In genomic region chr19:44800327-44800726, GRCm38 (mm10) we compare ENCODE assay signal across 27 mouse cellular contexts. TPM values are rescaled to one million over a fixed set of nuclear protein-coding genes. Genes with fewer than 3 reads are reported as not detected.
DNase-seq lines count a peak whose midpoint lies in the region; ATAC-seq lines count a peak whose summit lies in the region.
"Had no signal": no experiment of that assay in that cellular context is flagged by ENCODE, and none has a peak within 500 bp of the region (broad histone marks: within the 10 kb centered on the region; RNA-seq: fewer than 3 reads in every experiment).

No protein-coding gene starts in this region.

- H3K9ac ChIP-seq in kidney, embryonic 16.5 days (replicated peaks; ENCODE audit: low read length) = no peak overlapping the region
- H3K9ac ChIP-seq in neural tube, embryonic 11.5 days (ENCODE audit: low read length) = no peak overlapping the region
- H3K9ac ChIP-seq: forebrain, embryonic 15.5 days; heart, embryonic 12.5 days; liver, embryonic 12.5 days had no signal

- H3K27ac ChIP-seq in kidney, embryonic 16.5 days (ENCODE audit: low read length) = no peak overlapping the region
- 0 out of 2 replicates have a peak overlapping the region, but pooled peaks have one; percentile 17 for H3K27ac ChIP-seq in neural tube, embryonic 11.5 days (ENCODE audit: low read depth, low read length)
- H3K27ac ChIP-seq: forebrain, embryonic 15.5 days; hindbrain, postnatal 0 days; left cerebral cortex, adult 2 months; liver, embryonic 12.5 days had no signal

- no peaks in the 10 kb centered on the region for H3K27me3 ChIP-seq in kidney, embryonic 16.5 days (ENCODE audit: insufficient read depth, low read length)
- no peaks in the 10 kb centered on the region for H3K27me3 ChIP-seq in neural tube, embryonic 11.5 days (ENCODE audit: control insufficient read depth, insufficient read depth, low read length)
- H3K27me3 ChIP-seq: forebrain, embryonic 15.5 days had no signal

- ATAC-seq in kidney, embryonic 16.5 days (ENCODE audit: low FRiP score, low TSS enrichment) = peak; percentile 69
- no peak for ATAC-seq in neural tube, embryonic 11.5 days (ENCODE audit: insufficient read depth, low FRiP score, low TSS enrichment)
- ATAC-seq: forebrain, embryonic 15.5 days; hindbrain, postnatal 0 days; intestine, postnatal 0 days; liver, embryonic 12.5 days; midbrain, embryonic 16.5 days had no signal

- H3K36me3 ChIP-seq in kidney, embryonic 16.5 days (ENCODE audit: insufficient read depth, low read length) = peaks cover 21% of the 10 kb centered on the region; the same call in 1 of the 2 replicates
- no peaks in the 10 kb centered on the region for H3K36me3 ChIP-seq in neural tube, embryonic 11.5 days (ENCODE audit: control insufficient read depth, insufficient read depth, low read length)
- H3K36me3 ChIP-seq: forebrain, embryonic 15.5 days; heart, embryonic 12.5 days; liver, embryonic 12.5 days had no signal

- H3K4me1 ChIP-seq in kidney, embryonic 16.5 days (ENCODE audit: insufficient read depth, low read length) = peaks cover 53% of the 10 kb centered on the region
- H3K4me1 ChIP-seq in neural tube, embryonic 11.5 days (ENCODE audit: control insufficient read depth, insufficient read depth, low read length) = peaks cover 48% of the 10 kb centered on the region
- H3K4me1 ChIP-seq: liver, embryonic 12.5 days had no signal

- H3K4me2 ChIP-seq in kidney, embryonic 16.5 days (replicated peaks; ENCODE audit: low read depth, low read length) = no peak overlapping the region
- H3K4me2 ChIP-seq in neural tube, embryonic 11.5 days (ENCODE audit: low read depth) = no peak overlapping the region
- H3K4me2 ChIP-seq: forebrain, embryonic 15.5 days; heart, embryonic 12.5 days; liver, embryonic 12.5 days had no signal

- no peaks in the 10 kb centered on the region for H3K9me3 ChIP-seq in kidney, embryonic 16.5 days (ENCODE audit: low read length)
- H3K9me3 ChIP-seq in neural tube, embryonic 11.5 days (ENCODE audit: control insufficient read depth, low read length) = no peaks in the 10 kb centered on the region
- H3K9me3 ChIP-seq: forebrain, embryonic 15.5 days; heart, embryonic 12.5 days; liver, embryonic 12.5 days had no signal

- no peak overlapping the region for H3K4me3 ChIP-seq in kidney, embryonic 16.5 days (ENCODE audit: low read length)
- no peak overlapping the region for H3K4me3 ChIP-seq in neural tube, embryonic 11.5 days (ENCODE audit: low read depth, low read length)
- H3K4me3 ChIP-seq: forebrain, embryonic 15.5 days; heart, embryonic 12.5 days; left cerebral cortex, adult 2 months; liver, embryonic 12.5 days had no signal

- peak; percentile 70 for DNase-seq in kidney, adult 11 months
- no peak for DNase-seq in kidney, postnatal 4 days
- DNase-seq in kidney, adult 18-20 months = peak; percentile 27
- peak; percentile 26 for DNase-seq in neural tube, embryonic 11.5 days (ENCODE audit: low spot score)
- no peak for DNase-seq in urinary bladder, postnatal 36 days (ENCODE audit: low spot score in 2 of 2)
- DNase-seq in gastrocnemius, postnatal 14 days = no peak
- no peak for DNase-seq in liver
- DNase-seq: adrenal gland, postnatal 14 days; cerebellum, adult 11 months; cerebellum, postnatal 10 days; heart, postnatal 14 days; layer of hippocampus, adult 9-11 months; lung, adult 2 months; lung, postnatal 36 days; right cerebral cortex, adult 18-20 months; thymus, postnatal 14 days had no signal

- intact Hi-C loops in gastrocnemius, postnatal 14 days (cut with DNase I; ENCODE audit: low total_unique reads) = no loop called here

- WGBS in kidney, embryonic 16.5 days = 20% methylated on average over 6 of the region's 6 CpGs
- WGBS in neural tube, embryonic 11.5 days = 27% methylated on average over 6 of the region's 6 CpGs

RNA-seq across cellular contexts. Expression of gene Pax2, which starts 44.5 kb away (rescaled TPM):
- polyA plus RNA-seq in kidney, embryonic 16.5 days (2015; fragmentation: Nextera tagmentation; extraction: Ambion mirVana) = 23.8 and 33.2 TPM in 2 replicates
- polyA plus RNA-seq in neural tube, embryonic 11.5 days (2014; fragmentation: Nextera tagmentation; extraction: Ambion mirVana) = 7.4 and 8.0 TPM in 2 replicates
- not detected for total RNA-seq in gastrocnemius, postnatal 14 days (2021)
- total RNA-seq: adrenal gland, postnatal 14 days; gastrocnemius, postnatal 4 days; heart, postnatal 14 days; megakaryocyte-erythroid progenitor cell, adult 5-6 weeks had no signal
- polyA plus RNA-seq: heart, embryonic 12.5 days; intestine, postnatal 0 days; liver, embryonic 12.5 days; lung, adult 2 months; small intestine, adult 2 months had no signal

Comparison
In these comparisons a context has a peak if more than half of its experiments do, and no peak if none do; other contexts are left out.
1. DNase-seq: peak in kidney, adult 11 months (single experiment), kidney, adult 18-20 months (single experiment) and neural tube, embryonic 11.5 days (single experiment); none in kidney, postnatal 4 days (0 of 2), urinary bladder, postnatal 36 days (0 of 2), gastrocnemius, postnatal 14 days (single experiment) and liver (single experiment).